Mouse (Mus musculus) olfactory bulb, adult 2 months (tissue): ENCODE measurements around the gene Rnase4.

Experiments used
- CTCF ChIP-seq: fragments of 200-500 bp; IDR thresholded peaks from 2 replicates; pipeline ENCODE4 v1.5.1; 2012; ENCODE audit warnings: low read depth, mild to moderate bottlenecking, low read length, moderate library complexity; ENCODE audit not compliant: insufficient read depth
- POLR2A ChIP-seq: fragments of 200-500 bp; IDR thresholded peaks from 2 replicates; pipeline ENCODE4 v1.6.1; 2012; ENCODE audit warnings: mild to moderate bottlenecking, low read depth, low read length, moderate library complexity; ENCODE audit not compliant: insufficient read depth

GRCm38 (mm10) chr14:51093496-51093895, 2.6 kb downstream of the Rnase4 start:
- TF ChIP-seq POLR2A: no peak
- no peak for TF ChIP-seq CTCF
